Mouse (Mus musculus) heart, embryonic 11.5 days (tissue): ENCODE results near the gene Phf2. TPM values are rescaled to one million over a fixed set of nuclear protein-coding genes. Genes with fewer than 3 reads are reported as not detected.

Experiments used
- ATAC-seq: fragments of 200-750 bp; cut with Nextera tagmentation; replicated peaks from 2 replicates; pipeline ENCODE4 v1.8.0; 2017; ENCODE audit warnings: moderate library complexity; ENCODE audit not compliant: insufficient number of reproducible peaks, low FRiP score, low TSS enrichment
- H3K27ac ChIP-seq: fragments of 300-500 bp; sonication (generic); 2 replicates; pipeline ENCODE4 v1.5.1; 2014; ENCODE audit warnings: mild to moderate bottlenecking, low read depth, low read length
- H3K27me3 ChIP-seq: fragments of 300-500 bp; sonication (generic); 2 replicates; pipeline ENCODE4 v1.6.1; 2014; ENCODE audit warnings: mild to moderate bottlenecking, low read length, mixed read lengths; ENCODE audit not compliant: control insufficient read depth, insufficient read depth
- H3K36me3 ChIP-seq: fragments of 300-500 bp; sonication (generic); 2 replicates; pipeline ENCODE4 v1.6.1; 2014; ENCODE audit warnings: mild to moderate bottlenecking, low read length, moderate library complexity, mixed read lengths; ENCODE audit not compliant: control insufficient read depth, insufficient read depth
- H3K4me1 ChIP-seq: fragments of 300-500 bp; sonication (generic); 2 replicates; pipeline ENCODE4 v1.6.1; 2014; ENCODE audit warnings: low read length; ENCODE audit not compliant: control insufficient read depth, insufficient read depth
- H3K4me2 ChIP-seq: fragments of 300-500 bp; sonication (generic); 2 replicates; pipeline ENCODE4 v1.6.1; 2014; ENCODE audit warnings: mild to moderate bottlenecking, moderate library complexity
- H3K4me3 ChIP-seq: fragments of 300-500 bp; sonication (generic); 2 replicates; pipeline ENCODE4 v1.5.1; 2014; ENCODE audit warnings: low read depth, low read length
- H3K9ac ChIP-seq: fragments of 300-500 bp; sonication (generic); 2 replicates; pipeline ENCODE4 v1.6.1; 2014; ENCODE audit warnings: mild to moderate bottlenecking, low read depth, low read length, moderate library complexity
- H3K9me3 ChIP-seq: fragments of 300-500 bp; sonication (generic); replicated peaks from 2 replicates; pipeline ENCODE4 v1.6.1; 2016; ENCODE audit warnings: low read length; ENCODE audit not compliant: control insufficient read depth
- WGBS: fragments of 180-500 bp; shearing (Covaris S2); extraction: QIAGEN DNeasy Blood & Tissue Kit; methylation state at CpG from one replicate; pipeline ENCODE4 v1.1.7; 2014; ENCODE audit not compliant: insufficient replicate concordance; 5-methylcytosine and 5-hydroxymethylcytosine counted together
- polyA plus RNA-seq: library from polyadenylated mRNA; unstranded; fragments of >200 nt; fragmentation: Nextera tagmentation; extraction: Ambion mirVana; gene quantifications from 2 replicates; pipeline ENCODE4 v1.2.1, GENCODE M21; 2014

Gene Phf2
- polyA plus RNA-seq, 1 experiment from 2014 or later = 7.5 TPM

- WGBS = 65% methylated on average over 12 of the region's 12 CpGs
- H3K27ac ChIP-seq = no peak overlapping the region
- no peaks in the 10 kb centered on the region for H3K36me3 ChIP-seq
- ATAC-seq = no peak
- no peaks in the 10 kb centered on the region for H3K9me3 ChIP-seq
- no peak overlapping the region for H3K9ac ChIP-seq
- H3K27me3 ChIP-seq = no peaks in the 10 kb centered on the region
- H3K4me2 ChIP-seq = no peak overlapping the region
- no peak overlapping the region for H3K4me3 ChIP-seq
- H3K4me1 ChIP-seq = peaks cover 26% of the 10 kb centered on the region
Observed at GRCm38 (mm10) chr13:48864673-48865356, 6.1 kb downstream of the Phf2 start.

DNA sequence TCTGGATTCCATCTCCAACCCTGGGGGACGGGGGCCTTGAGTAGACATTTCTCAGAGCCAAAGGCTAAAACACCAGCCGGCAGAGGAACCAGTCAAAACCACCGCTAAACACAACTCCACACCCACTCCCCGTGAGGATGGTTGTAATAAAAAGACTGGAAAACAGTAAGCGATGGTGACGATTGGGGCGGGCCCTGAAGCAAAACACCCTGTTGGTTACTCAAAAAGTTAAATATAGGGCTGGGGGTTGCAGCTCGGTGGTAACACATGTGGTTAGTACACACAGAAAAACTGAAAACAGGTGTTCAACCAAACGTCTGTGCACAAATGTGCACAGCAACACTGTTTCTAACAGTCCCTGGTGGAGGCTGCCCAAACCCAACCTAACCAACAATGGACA lies 7.4 kb downstream of the Phf2 start:
- no peak for ATAC-seq
- Histone ChIP-seq H3K27ac (no peak overlapping the region), H3K27me3 (no peaks in the 10 kb centered on the region), H3K9me3 (no peaks in the 10 kb centered on the region), H3K4me1 (peaks cover 27% of the 10 kb centered on the region), H3K9ac (no peak overlapping the region), H3K4me2 (no peak overlapping the region), H3K4me3 (no peak overlapping the region), H3K36me3 (no peaks in the 10 kb centered on the region)
- WGBS = 75% methylated on average over 9 of the region's 9 CpGs

GRCm38 (mm10) chr13:48861913-48862312 lies 9.0 kb downstream of the Phf2 start:
- H3K27ac ChIP-seq = no peak overlapping the region
- ATAC-seq = no peak
- H3K4me2 ChIP-seq = no peak overlapping the region
- H3K9me3 ChIP-seq = no peaks in the 10 kb centered on the region
- peaks cover 32% of the 10 kb centered on the region for H3K4me1 ChIP-seq
- no peak overlapping the region for H3K4me3 ChIP-seq
- WGBS = 91% methylated on average over 1 of the region's 1 CpGs
- no peaks in the 10 kb centered on the region for H3K27me3 ChIP-seq
- H3K36me3 ChIP-seq = no peaks in the 10 kb centered on the region
- no peak overlapping the region for H3K9ac ChIP-seq

- no peak overlapping the region for H3K9ac ChIP-seq
- 65% methylated on average over 4 of the region's 4 CpGs for WGBS
- no peak overlapping the region for H3K27ac ChIP-seq
- H3K36me3 ChIP-seq = no peaks in the 10 kb centered on the region
- H3K4me2 ChIP-seq = no peak overlapping the region
- no peak overlapping the region for H3K4me3 ChIP-seq
- H3K9me3 ChIP-seq = no peaks in the 10 kb centered on the region
- ATAC-seq = no peak
- H3K4me1 ChIP-seq = peaks cover 41% of the 10 kb centered on the region
- H3K27me3 ChIP-seq = no peaks in the 10 kb centered on the region
Observed at GRCm38 (mm10) chr13:48858779-48859178, 12.1 kb downstream of the Phf2 start.

- H3K4me1 ChIP-seq = peaks cover 43% of the 10 kb centered on the region
- no peak overlapping the region for H3K4me2 ChIP-seq
- ATAC-seq = no peak
Observed at GRCm38 (mm10) chr13:48858054-48858453, 12.9 kb downstream of the Phf2 start.

GRCm38 (mm10) chr13:48857246-48857932 lies 13.5 kb downstream of the Phf2 start:
- no peak overlapping the region for H3K9ac ChIP-seq

More at GRCm38 (mm10) chr13:48858054-48858453, 12.9 kb downstream of the Phf2 start:
- Histone ChIP-seq H3K4me3 (no peak overlapping the region), H3K9me3 (no peaks in the 10 kb centered on the region), H3K27me3 (no peaks in the 10 kb centered on the region), H3K9ac (no peak overlapping the region), H3K27ac (no peak overlapping the region), H3K36me3 (no peaks in the 10 kb centered on the region)
- 47% methylated on average over 6 of the region's 6 CpGs for WGBS

DNA sequence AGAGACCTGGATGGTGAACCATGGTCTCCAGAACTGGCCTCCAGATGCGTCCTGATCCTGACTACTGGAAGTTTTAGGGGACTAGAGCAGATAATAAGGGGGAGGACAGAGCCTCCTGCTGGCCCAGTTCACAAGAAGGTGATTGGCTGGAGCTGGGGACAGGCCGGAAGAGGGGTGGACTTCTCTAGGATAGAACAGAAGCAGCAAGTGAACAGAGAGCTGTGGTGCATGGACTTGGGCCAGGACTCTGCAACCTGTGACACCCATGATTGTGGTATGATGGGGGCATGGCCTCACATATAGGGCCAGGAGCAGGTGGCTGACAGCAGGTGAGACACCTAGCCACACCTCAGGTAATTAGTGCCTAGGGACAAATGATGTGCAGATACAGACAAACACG lies 17.0 kb downstream of the Phf2 start:
- no peaks in the 10 kb centered on the region for H3K27me3 ChIP-seq
- no peaks in the 10 kb centered on the region for H3K36me3 ChIP-seq
- no peak overlapping the region for H3K9ac ChIP-seq
- H3K9me3 ChIP-seq = no peaks in the 10 kb centered on the region
- H3K4me3 ChIP-seq = no peak overlapping the region
- ATAC-seq = no peak
- WGBS = 40% methylated on average over 3 of the region's 3 CpGs
- H3K4me1 ChIP-seq = peaks cover 53% of the 10 kb centered on the region
- H3K27ac ChIP-seq = no peak overlapping the region
- no peak overlapping the region for H3K4me2 ChIP-seq

More at GRCm38 (mm10) chr13:48857246-48857932, 13.5 kb downstream of the Phf2 start:
- H3K27me3 ChIP-seq = no peaks in the 10 kb centered on the region
- H3K27ac ChIP-seq = no peak overlapping the region
- H3K4me3 ChIP-seq = no peak overlapping the region
- H3K4me2 ChIP-seq = no peak overlapping the region
- ATAC-seq = no peak
- H3K36me3 ChIP-seq = no peaks in the 10 kb centered on the region
- 59% methylated on average over 7 of the region's 7 CpGs for WGBS
- peaks cover 47% of the 10 kb centered on the region for H3K4me1 ChIP-seq
- no peaks in the 10 kb centered on the region for H3K9me3 ChIP-seq

GRCm38 (mm10) chr13:48853475-48853874 lies 17.4 kb downstream of the Phf2 start:
- H3K4me2 ChIP-seq = no peak overlapping the region
- ATAC-seq = no peak
- no peak overlapping the region for H3K4me3 ChIP-seq
- H3K36me3 ChIP-seq = peaks cover 2% of the 10 kb centered on the region; the same call in 1 of the 2 replicates
- peaks cover 49% of the 10 kb centered on the region for H3K4me1 ChIP-seq
- 9% methylated on average over 2 of the region's 2 CpGs for WGBS
- H3K9ac ChIP-seq = no peak overlapping the region
- no peak overlapping the region for H3K27ac ChIP-seq
- H3K9me3 ChIP-seq = no peaks in the 10 kb centered on the region
- H3K27me3 ChIP-seq = no peaks in the 10 kb centered on the region
